Mouse (Mus musculus) myocyte (in vitro differentiated cells): ENCODE results near the gene H2afy2.

Experiments
- CEBPB ChIP-seq: IDR thresholded peaks from 2 replicates; pipeline ENCODE4 v1.6.1; 2011; ENCODE audit warnings: mild to moderate bottlenecking, moderate library complexity; ENCODE audit not compliant: poor library complexity, insufficient read depth, severe bottlenecking
- E2F4 ChIP-seq: IDR thresholded peaks from one replicate; pipeline ENCODE4 v1.6.1; 2011; ENCODE audit warnings: mild to moderate bottlenecking, control low read depth, moderate library complexity; ENCODE audit not compliant: insufficient read depth
- MAX ChIP-seq: IDR thresholded peaks from one replicate; pipeline ENCODE4 v1.6.1; 2011; ENCODE audit warnings: low read depth, mild to moderate bottlenecking, control low read depth
- MYOD1 ChIP-seq, 3 experiments: IDR thresholded peaks; one replicate each; pipeline ENCODE4 v1.6.1; 2011; ENCODE audit warnings: control low read depth in 2 of 3, low read depth in 2 of 3, mild to moderate bottlenecking in 2 of 3, moderate library complexity in 1 of 3; ENCODE audit not compliant: insufficient read length in 2 of 3, control insufficient read depth in 1 of 3
- POLR2A ChIP-seq: IDR thresholded peaks from one replicate; pipeline ENCODE4 v1.6.1; 2011; ENCODE audit warnings: low read depth, mild to moderate bottlenecking, control low read depth, moderate library complexity; ENCODE audit not compliant: insufficient read length
- POLR2AphosphoS2 ChIP-seq: IDR thresholded peaks from one replicate; pipeline ENCODE4 v1.6.1; 2011; ENCODE audit warnings: low read depth, control low read depth; ENCODE audit not compliant: insufficient read length
- SRF ChIP-seq: IDR thresholded peaks from one replicate; pipeline ENCODE4 v1.6.1; 2011; ENCODE audit warnings: low read depth; ENCODE audit not compliant: control insufficient read depth, insufficient read length
- TCF12 ChIP-seq: IDR thresholded peaks from one replicate; pipeline ENCODE4 v1.6.1; 2011; ENCODE audit warnings: mild to moderate bottlenecking, control low read depth; ENCODE audit not compliant: poor library complexity, insufficient read depth, severe bottlenecking

DNA sequence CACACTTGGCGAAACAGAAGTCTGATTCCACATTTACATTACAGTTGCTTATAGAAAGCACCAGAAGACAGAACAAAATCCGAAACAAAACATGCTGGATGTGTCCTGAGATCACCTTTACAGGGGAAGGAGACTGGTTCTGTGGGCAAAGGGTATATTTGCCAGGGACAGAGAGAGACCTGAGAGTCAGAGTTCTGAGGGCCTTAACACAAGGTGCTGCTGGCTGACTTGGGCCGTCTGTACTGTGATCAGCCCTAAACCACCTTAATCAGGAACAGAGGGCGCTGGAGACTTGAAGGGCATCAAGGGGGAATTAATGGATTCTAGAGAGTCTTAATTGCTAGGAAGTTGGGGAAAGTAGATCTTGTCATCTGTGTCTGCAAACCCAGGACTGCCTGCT lies 90.4 kb downstream of the H2afy2 start:
- TF ChIP-seq MAX = no peak
- TF ChIP-seq TCF12 = no peak
- no peak for TF ChIP-seq E2F4
- no peak for TF ChIP-seq POLR2A
- TF ChIP-seq SRF = no peak
- TF ChIP-seq CEBPB = no peak
- TF ChIP-seq POLR2AphosphoS2 = no peak
- TF ChIP-seq MYOD1 (IDR thresholded peaks at IDR 0.05; ENCODE audit: control insufficient read depth in 1 of 3, insufficient read length in 2 of 3, low read depth in 2 of 3) = no peak
